Mouse (Mus musculus): ENCODE results near the gene Apobec2. TPM values are rescaled to one million over a fixed set of nuclear protein-coding genes. Genes with fewer than 3 reads are reported as not detected.

Gene Apobec2
- polyA plus RNA-seq, 1 experiment from 2014 or later = 0.93 TPM

DNA sequence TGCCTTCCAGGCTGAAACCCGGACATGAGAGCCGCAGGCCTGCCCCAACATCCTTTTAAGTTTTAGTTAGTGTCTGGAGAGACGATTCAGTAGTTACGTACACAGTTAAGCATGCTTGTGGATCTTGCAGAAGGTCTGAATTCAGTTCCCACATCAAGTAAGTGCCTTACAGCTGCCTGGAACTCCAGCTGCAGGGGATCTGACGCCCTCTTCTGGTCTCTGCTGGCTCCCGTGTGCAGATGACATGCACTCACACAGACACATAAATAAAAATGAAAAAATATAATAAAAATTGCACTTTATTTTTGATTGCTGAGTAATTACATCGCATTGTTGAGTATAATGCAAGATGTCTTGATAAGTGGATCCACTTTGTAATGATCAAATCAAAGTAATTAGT, 20.8 kb upstream of the Apobec2 start:
- Histone ChIP-seq H3K9ac (ENCODE audit: low read depth, low read length) (no peak overlapping the region), H3K9me3 (replicated peaks; ENCODE audit: low read length) (no peaks in the 10 kb centered on the region), H3K4me2 (ENCODE audit: low read length) (no peak overlapping the region), H3K4me3 (replicated peaks; ENCODE audit: low read depth, low read length) (no peak overlapping the region), H3K4me1 (replicated peaks; ENCODE audit: insufficient read depth, low read length) (peaks cover 9% of the 10 kb centered on the region), H3K36me3 (ENCODE audit: insufficient read depth, low read length) (no peaks in the 10 kb centered on the region), H3K27me3 (ENCODE audit: insufficient read depth, low read length) (no peaks in the 10 kb centered on the region), H3K27ac (no peak overlapping the region)
- WGBS = 78% methylated on average over 7 of the region's 7 CpGs
- no peak for DNase-seq (ENCODE audit: low spot score)
- TF ChIP-seq CTCF (IDR thresholded peaks at IDR 0.05; ENCODE audit: low read depth) = peak; percentile 46
- no peak for ATAC-seq (replicated peaks; ENCODE audit: low FRiP score, low read depth)

DNA sequence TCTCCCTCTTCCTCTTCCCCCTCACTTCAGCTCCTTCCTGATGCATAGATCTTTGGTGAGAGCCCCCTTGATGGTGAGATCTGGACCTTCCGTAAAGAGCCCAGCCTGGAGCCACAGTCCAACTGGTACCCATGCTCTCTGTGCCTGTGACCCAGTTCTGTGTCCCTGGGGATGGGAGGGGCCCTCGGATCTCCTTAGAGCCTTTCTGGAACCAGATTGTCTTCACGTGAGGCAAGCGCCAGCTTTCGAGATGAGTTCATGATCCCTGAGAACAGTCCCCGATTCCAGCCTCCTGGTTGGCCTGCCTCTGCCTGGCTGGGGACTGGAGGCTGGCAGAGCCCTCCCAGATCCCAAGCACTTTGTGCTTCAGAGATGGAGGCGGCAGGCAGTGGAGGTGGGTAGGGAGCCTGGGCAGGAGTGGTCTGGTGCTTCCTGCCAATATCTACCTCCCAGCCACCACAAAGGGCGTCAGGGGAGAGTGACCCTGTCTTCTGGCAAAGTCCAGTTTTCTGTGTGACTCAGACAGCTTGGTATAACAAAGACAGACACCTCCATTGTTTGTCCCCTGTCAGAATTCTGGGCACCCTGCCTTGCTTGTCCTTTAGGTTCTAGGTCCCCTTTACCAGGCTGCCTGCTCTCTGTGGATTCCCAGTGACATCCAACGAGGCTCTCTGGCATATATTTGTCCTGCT, 19.2 kb upstream of the Apobec2 start:
- H3K27ac ChIP-seq = peak overlapping the region; percentile 40

DNA sequence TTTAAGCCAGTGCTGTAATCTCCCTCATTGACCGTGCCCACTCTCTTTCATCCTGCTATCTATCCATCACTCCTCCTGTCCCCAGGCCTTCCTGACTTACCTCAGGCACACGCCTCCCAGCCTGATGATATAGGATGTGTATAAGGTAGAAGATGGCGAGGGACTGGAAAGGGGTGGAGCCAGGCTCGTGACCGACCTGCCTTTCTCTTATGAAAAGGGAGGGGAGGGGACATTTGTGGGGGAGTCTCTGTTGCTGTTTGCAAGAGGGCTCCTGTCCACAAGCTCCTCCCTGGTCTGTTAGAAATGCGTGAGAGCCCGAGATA, 18.6 kb upstream of the Apobec2 start, which contains the start of gene Tspo2:
Gene Tspo2 (minus strand): TSS at position 170 of the 323 bp plus-strand sequence.
- Histone ChIP-seq H3K4me2 (ENCODE audit: low read length) (no peak within 1 kb of the TSS), H3K36me3 (ENCODE audit: insufficient read depth, low read length) (no peaks in the 10 kb centered on the region), H3K27me3 (ENCODE audit: insufficient read depth, low read length) (no peaks in the 10 kb centered on the region), H3K27ac (peak within 1 kb of the TSS; percentile 40), H3K9me3 (replicated peaks; ENCODE audit: low read length) (no peaks in the 10 kb centered on the region), H3K9ac (ENCODE audit: low read depth, low read length) (no peak within 1 kb of the TSS), H3K4me3 (replicated peaks; ENCODE audit: low read depth, low read length) (no peak within 1 kb of the TSS), H3K4me1 (replicated peaks; ENCODE audit: insufficient read depth, low read length) (peaks cover 9% of the 10 kb centered on the region)
- 44% methylated on average over 7 of the region's 7 CpGs for WGBS
- ATAC-seq (replicated peaks; ENCODE audit: low FRiP score, low read depth) (no peak), DNase-seq (ENCODE audit: low spot score) (no peak)
- TF ChIP-seq CTCF (IDR thresholded peaks at IDR 0.05; ENCODE audit: low read depth) = no peak

More for the DNA sequence above, 19.2 kb upstream of the Apobec2 start:
- Histone ChIP-seq H3K4me3 (replicated peaks; ENCODE audit: low read depth, low read length) (no peak overlapping the region), H3K27me3 (ENCODE audit: insufficient read depth, low read length) (no peaks in the 10 kb centered on the region), H3K36me3 (ENCODE audit: insufficient read depth, low read length) (no peaks in the 10 kb centered on the region), H3K4me1 (replicated peaks; ENCODE audit: insufficient read depth, low read length) (peaks cover 9% of the 10 kb centered on the region), H3K9me3 (replicated peaks; ENCODE audit: low read length) (no peaks in the 10 kb centered on the region), H3K4me2 (ENCODE audit: low read length) (no peak overlapping the region), H3K9ac (ENCODE audit: low read depth, low read length) (no peak overlapping the region)
- 60% methylated on average over 9 of the region's 9 CpGs for WGBS
- no peak for ATAC-seq (replicated peaks; ENCODE audit: low FRiP score, low read depth)
- no peak for DNase-seq (ENCODE audit: low spot score)
- no peak for TF ChIP-seq CTCF (IDR thresholded peaks at IDR 0.05; ENCODE audit: low read depth)

GRCm38 (mm10) chr17:48450666-48451352, 18.1 kb upstream of the Apobec2 start:
- Histone ChIP-seq H3K9ac (ENCODE audit: low read depth, low read length) (no peak overlapping the region), H3K9me3 (replicated peaks; ENCODE audit: low read length) (no peaks in the 10 kb centered on the region), H3K27ac (no peak overlapping the region), H3K4me2 (ENCODE audit: low read length) (no peak overlapping the region), H3K4me1 (replicated peaks; ENCODE audit: insufficient read depth, low read length) (peaks cover 9% of the 10 kb centered on the region), H3K4me3 (replicated peaks; ENCODE audit: low read depth, low read length) (no peak overlapping the region), H3K27me3 (ENCODE audit: insufficient read depth, low read length) (no peaks in the 10 kb centered on the region), H3K36me3 (ENCODE audit: insufficient read depth, low read length) (no peaks in the 10 kb centered on the region)
- ATAC-seq (replicated peaks; ENCODE audit: low FRiP score, low read depth) = no peak
- WGBS = 81% methylated on average over 13 of the region's 13 CpGs
- no peak for TF ChIP-seq CTCF (IDR thresholded peaks at IDR 0.05; ENCODE audit: low read depth)
- no peak for DNase-seq (ENCODE audit: low spot score)

DNA sequence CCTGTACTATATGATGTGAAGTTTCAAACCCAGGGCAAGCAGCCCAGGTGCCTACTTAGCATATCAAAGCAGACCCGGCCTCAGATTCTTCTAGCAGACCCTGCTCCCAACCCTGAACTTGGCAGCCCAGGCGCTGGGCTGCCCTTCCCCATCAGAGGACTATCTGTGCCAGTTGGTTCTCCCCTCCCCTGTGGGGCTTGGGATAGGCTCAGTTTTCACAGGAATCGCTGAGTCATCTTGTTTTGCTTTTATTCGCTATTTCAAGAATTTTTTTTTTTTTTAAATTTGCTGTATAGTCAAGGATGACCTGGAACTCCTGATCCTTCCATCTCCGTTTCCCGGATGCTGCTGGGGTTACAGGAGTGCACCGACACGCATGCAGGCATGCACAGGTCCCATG, 14.9 kb upstream of the Apobec2 start:
- 67% methylated on average over 8 of the region's 8 CpGs for WGBS
- Histone ChIP-seq H3K4me1 (replicated peaks; ENCODE audit: insufficient read depth, low read length) (peaks cover 9% of the 10 kb centered on the region), H3K9ac (ENCODE audit: low read depth, low read length) (no peak overlapping the region), H3K27ac (no peak overlapping the region), H3K36me3 (ENCODE audit: insufficient read depth, low read length) (no peaks in the 10 kb centered on the region), H3K27me3 (ENCODE audit: insufficient read depth, low read length) (no peaks in the 10 kb centered on the region), H3K4me3 (replicated peaks; ENCODE audit: low read depth, low read length) (no peak overlapping the region), H3K4me2 (ENCODE audit: low read length) (no peak overlapping the region), H3K9me3 (replicated peaks; ENCODE audit: low read length) (no peaks in the 10 kb centered on the region)
- DNase-seq (ENCODE audit: low spot score) (no peak), ATAC-seq (replicated peaks; ENCODE audit: low FRiP score, low read depth) (no peak)
- TF ChIP-seq CTCF (IDR thresholded peaks at IDR 0.05; ENCODE audit: low read depth) = no peak

- ATAC-seq (replicated peaks; ENCODE audit: low FRiP score, low read depth) = peak; percentile 79
- Histone ChIP-seq H3K27me3 (ENCODE audit: insufficient read depth, low read length) (no peaks in the 10 kb centered on the region), H3K9ac (ENCODE audit: low read depth, low read length) (no peak overlapping the region), H3K9me3 (replicated peaks; ENCODE audit: low read length) (no peaks in the 10 kb centered on the region), H3K36me3 (ENCODE audit: insufficient read depth, low read length) (no peaks in the 10 kb centered on the region), H3K27ac (0 out of 2 replicates have a peak overlapping the region, but pooled peaks have one; percentile 37), H3K4me1 (replicated peaks; ENCODE audit: insufficient read depth, low read length) (no peaks in the 10 kb centered on the region), H3K4me3 (replicated peaks; ENCODE audit: low read depth, low read length) (no peak overlapping the region), H3K4me2 (ENCODE audit: low read length) (no peak overlapping the region)
- DNase-seq (ENCODE audit: low spot score) = no peak
- TF ChIP-seq CTCF (IDR thresholded peaks at IDR 0.05; ENCODE audit: low read depth) = no peak
- 54% methylated on average over 16 of the region's 16 CpGs for WGBS
These were observed 10.9 kb upstream of the Apobec2 start for GRCm38 (mm10) chr17:48443542-48444145.
